ENCODE assay signal across 9 mouse cellular contexts in genomic region chr12:79928298-79928697, GRCm38 (mm10).
DNase-seq lines count a peak whose midpoint lies in the region; ATAC-seq and TF ChIP-seq lines count a peak whose summit lies in the region.
"Had no signal": no experiment of that assay in that cellular context is flagged by ENCODE, and none has a peak within 500 bp of the region (broad histone marks: within the 10 kb centered on the region; RNA-seq: fewer than 3 reads in every experiment).

No protein-coding gene starts in this region.

- TF ChIP-seq CTCF in kidney, postnatal 0 days (IDR thresholded peaks at IDR 0.05; ENCODE audit: low read depth): no peak

- H3K27ac ChIP-seq in forebrain, embryonic 10.5 days: peak overlapping the region; percentile 95
- no peak overlapping the region for H3K27ac ChIP-seq in forebrain, embryonic 11.5 days (ENCODE audit: low read depth, low read length)
- peak overlapping the region; percentile 90 for H3K27ac ChIP-seq in kidney, postnatal 0 days
- H3K27ac ChIP-seq in stomach, embryonic 16.5 days (ENCODE audit: low read length): peak overlapping the region; percentile 95

- no peak overlapping the region for H3K4me2 ChIP-seq in forebrain, embryonic 11.5 days (ENCODE audit: low read depth, low read length, severe bottlenecking)
- H3K4me2 ChIP-seq in kidney, postnatal 0 days (ENCODE audit: low read length): no peak overlapping the region
- no peak overlapping the region for H3K4me2 ChIP-seq in stomach, embryonic 16.5 days (ENCODE audit: low read depth, low read length)

- no peaks in the 10 kb centered on the region for H3K27me3 ChIP-seq in forebrain, embryonic 10.5 days (ENCODE audit: poor library complexity, severe bottlenecking)
- no peaks in the 10 kb centered on the region for H3K27me3 ChIP-seq in forebrain, embryonic 11.5 days (ENCODE audit: control insufficient read depth, insufficient read depth, low read length)
- no peaks in the 10 kb centered on the region for H3K27me3 ChIP-seq in kidney, postnatal 0 days (ENCODE audit: insufficient read depth, low read length)
- H3K27me3 ChIP-seq in stomach, embryonic 16.5 days (ENCODE audit: control insufficient read depth, insufficient read depth, low read length): no peaks in the 10 kb centered on the region

- no peaks in the 10 kb centered on the region for H3K9me3 ChIP-seq in forebrain, embryonic 10.5 days
- no peaks in the 10 kb centered on the region for H3K9me3 ChIP-seq in forebrain, embryonic 11.5 days (ENCODE audit: control insufficient read depth, low read length)
- no peaks in the 10 kb centered on the region for H3K9me3 ChIP-seq in kidney, postnatal 0 days (replicated peaks; ENCODE audit: low read length)
- H3K9me3 ChIP-seq in stomach, embryonic 16.5 days (replicated peaks; ENCODE audit: control insufficient read depth, low read length): no peaks in the 10 kb centered on the region

- ATAC-seq in forebrain, embryonic 11.5 days (replicated peaks; ENCODE audit: low FRiP score): no peak
- peak; percentile 52 for ATAC-seq in kidney, postnatal 0 days (replicated peaks; ENCODE audit: low FRiP score, low read depth)
- peak; percentile 63; the same call in 1 of the 2 replicates for ATAC-seq in stomach, embryonic 16.5 days (ENCODE audit: insufficient read depth, low FRiP score)

- H3K4me3 ChIP-seq in forebrain, embryonic 10.5 days: no peak overlapping the region
- no peak overlapping the region for H3K4me3 ChIP-seq in forebrain, embryonic 11.5 days (ENCODE audit: low read depth, low read length)
- no peak overlapping the region for H3K4me3 ChIP-seq in kidney, postnatal 0 days (replicated peaks; ENCODE audit: low read depth, low read length)
- H3K4me3 ChIP-seq in stomach, embryonic 16.5 days (replicated peaks; ENCODE audit: low read length): no peak overlapping the region
- H3K4me3 ChIP-seq: erythroblast, embryonic 14.5 days had no signal

- WGBS in forebrain, embryonic 10.5 days: 47% methylated on average over 4 of the region's 4 CpGs
- WGBS in forebrain, embryonic 11.5 days: 46% methylated on average over 4 of the region's 4 CpGs
- 29% methylated on average over 4 of the region's 4 CpGs for WGBS in kidney, postnatal 0 days
- 31% methylated on average over 4 of the region's 4 CpGs for WGBS in stomach, embryonic 16.5 days

- no peak overlapping the region for H3K9ac ChIP-seq in forebrain, embryonic 11.5 days (ENCODE audit: low read length)
- no peak overlapping the region for H3K9ac ChIP-seq in kidney, postnatal 0 days (ENCODE audit: low read depth, low read length)
- H3K9ac ChIP-seq in stomach, embryonic 16.5 days (ENCODE audit: low read length): no peak overlapping the region

- H3K4me1 ChIP-seq in forebrain, embryonic 10.5 days: peaks cover 85% of the 10 kb centered on the region
- peaks cover 37% of the 10 kb centered on the region for H3K4me1 ChIP-seq in forebrain, embryonic 11.5 days (replicated peaks; ENCODE audit: control insufficient read depth, insufficient read depth, low read length)
- peaks cover 39% of the 10 kb centered on the region for H3K4me1 ChIP-seq in kidney, postnatal 0 days (replicated peaks; ENCODE audit: insufficient read depth, low read length)
- peaks cover 56% of the 10 kb centered on the region for H3K4me1 ChIP-seq in stomach, embryonic 16.5 days (ENCODE audit: control insufficient read depth, insufficient read depth, low read length)

- no peaks in the 10 kb centered on the region for H3K36me3 ChIP-seq in forebrain, embryonic 10.5 days (replicated peaks)
- H3K36me3 ChIP-seq in forebrain, embryonic 11.5 days (ENCODE audit: control insufficient read depth, insufficient read depth, low read length): no peaks in the 10 kb centered on the region
- H3K36me3 ChIP-seq in kidney, postnatal 0 days (ENCODE audit: insufficient read depth, low read length): no peaks in the 10 kb centered on the region
- H3K36me3 ChIP-seq in stomach, embryonic 16.5 days (ENCODE audit: control insufficient read depth, insufficient read depth, low read length): no peaks in the 10 kb centered on the region

- DNase-seq in forebrain, embryonic 10.5 days (ENCODE audit: extremely low spot score, low spot score): no peak
- no peak for DNase-seq in forebrain, embryonic 11.5 days (ENCODE audit: low spot score)
- peak; percentile 47 to 53 for DNase-seq in right cerebral cortex, postnatal 10 days (ENCODE audit: low spot score in 2 of 2)
- no peak for DNase-seq in right cerebral cortex, postnatal 25 days
- DNase-seq in kidney, postnatal 0 days (ENCODE audit: low spot score): peak; percentile 89
- DNase-seq in cerebellum, postnatal 4 days (ENCODE audit: low spot score in 2 of 2): no peak
- DNase-seq in layer of hippocampus, adult 8-10 months (ENCODE audit: low spot score in 2 of 2): no peak

Comparison
In these comparisons a context has a peak if more than half of its experiments do, and no peak if none do; other contexts are left out.
1. DNase-seq: peak in right cerebral cortex, postnatal 10 days (2 of 2) and kidney, postnatal 0 days (single experiment); none in forebrain, embryonic 10.5 days (single experiment), forebrain, embryonic 11.5 days (single experiment), right cerebral cortex, postnatal 25 days (single experiment), cerebellum, postnatal 4 days (0 of 2) and layer of hippocampus, adult 8-10 months (0 of 2).